Mouse (Mus musculus): ENCODE data around the gene Kpna1. TPM values are rescaled to one million over a fixed set of nuclear protein-coding genes. Genes with fewer than 3 reads are reported as not detected.
"Not testable (repeated sequence)": the region's sequence is repeated elsewhere in the genome, so short reads cannot be mapped to it uniquely, and the experiment has no call there.

Kpna1 gene
- polyA plus RNA-seq, 1 experiment from 2014 or later = 85.1 TPM

GRCm38 (mm10) chr16:35951216-35951615 is 27.3 kb upstream of the Kpna1 start:
- ATAC-seq = no peak
- Histone ChIP-seq H3K9ac (ENCODE audit: low read depth, low read length) (no peak overlapping the region), H3K4me2 (ENCODE audit: low read length) (no peak overlapping the region), H3K27me3 (ENCODE audit: control insufficient read depth, insufficient read depth, low read depth, low read length) (no peaks in the 10 kb centered on the region), H3K9me3 (replicated peaks; ENCODE audit: control insufficient read depth, low read length, poor library complexity, severe bottlenecking) (no peaks in the 10 kb centered on the region), H3K4me1 (ENCODE audit: control insufficient read depth, insufficient read depth, low read length) (no peaks in the 10 kb centered on the region), H3K36me3 (ENCODE audit: control insufficient read depth, insufficient read depth, low read length) (no peaks in the 10 kb centered on the region), H3K4me3 (ENCODE audit: low read depth, low read length) (no peak overlapping the region), H3K27ac (ENCODE audit: low read length) (no peak overlapping the region)
- WGBS = 96% methylated on average over 3 of the region's 3 CpGs

GRCm38 (mm10) chr16:35952628-35953130 is 25.9 kb upstream of the Kpna1 start:
- Histone ChIP-seq H3K4me1 (ENCODE audit: control insufficient read depth, insufficient read depth, low read length) (no peaks in the 10 kb centered on the region), H3K27me3 (ENCODE audit: control insufficient read depth, insufficient read depth, low read depth, low read length) (no peaks in the 10 kb centered on the region), H3K9ac (ENCODE audit: low read depth, low read length) (no peak overlapping the region), H3K4me2 (ENCODE audit: low read length) (no peak overlapping the region), H3K27ac (ENCODE audit: low read length) (no peak overlapping the region), H3K4me3 (ENCODE audit: low read depth, low read length) (no peak overlapping the region), H3K9me3 (replicated peaks; ENCODE audit: control insufficient read depth, low read length, poor library complexity, severe bottlenecking) (no peaks in the 10 kb centered on the region), H3K36me3 (ENCODE audit: control insufficient read depth, insufficient read depth, low read length) (no peaks in the 10 kb centered on the region)
- no peak for ATAC-seq
- WGBS = 95% methylated on average over 5 of the region's 5 CpGs

GRCm38 (mm10) chr16:35965991-35966390 is 12.6 kb upstream of the Kpna1 start:
- H3K27me3 ChIP-seq (ENCODE audit: control insufficient read depth, insufficient read depth, low read depth, low read length); H3K27ac ChIP-seq (ENCODE audit: low read length); H3K36me3 ChIP-seq (ENCODE audit: control insufficient read depth, insufficient read depth, low read length); H3K9ac ChIP-seq (ENCODE audit: low read depth, low read length); H3K4me2 ChIP-seq (ENCODE audit: low read length); H3K4me3 ChIP-seq (ENCODE audit: low read depth, low read length); H3K9me3 ChIP-seq (replicated peaks; ENCODE audit: control insufficient read depth, low read length, poor library complexity, severe bottlenecking); ATAC-seq; H3K4me1 ChIP-seq (ENCODE audit: control insufficient read depth, insufficient read depth, low read length): not testable (repeated sequence)
- WGBS = 80% methylated on average over 2 of the region's 4 CpGs

GRCm38 (mm10) chr16:35966411-35967115 is 12.0 kb upstream of the Kpna1 start:
- no peak overlapping the region for H3K4me2 ChIP-seq (ENCODE audit: low read length)
- H3K4me3 ChIP-seq (ENCODE audit: low read depth, low read length) = no peak overlapping the region
- ATAC-seq = no peak
- WGBS = 53% methylated on average over 5 of the region's 5 CpGs
- no peaks in the 10 kb centered on the region for H3K4me1 ChIP-seq (ENCODE audit: control insufficient read depth, insufficient read depth, low read length)
- H3K36me3 ChIP-seq (ENCODE audit: control insufficient read depth, insufficient read depth, low read length) = no peaks in the 10 kb centered on the region
- no peaks in the 10 kb centered on the region for H3K27me3 ChIP-seq (ENCODE audit: control insufficient read depth, insufficient read depth, low read depth, low read length)
- H3K9me3 ChIP-seq (replicated peaks; ENCODE audit: control insufficient read depth, low read length, poor library complexity, severe bottlenecking) = no peaks in the 10 kb centered on the region
- no peak overlapping the region for H3K9ac ChIP-seq (ENCODE audit: low read depth, low read length)
- H3K27ac ChIP-seq (ENCODE audit: low read length) = no peak overlapping the region

GRCm38 (mm10) chr16:35967319-35967718 is 11.2 kb upstream of the Kpna1 start:
- H3K4me1 ChIP-seq (ENCODE audit: control insufficient read depth, insufficient read depth, low read length) = no peaks in the 10 kb centered on the region
- no peak for ATAC-seq
- 93% methylated on average over 4 of the region's 4 CpGs for WGBS
- H3K4me3 ChIP-seq (ENCODE audit: low read depth, low read length) = no peak overlapping the region
- H3K36me3 ChIP-seq (ENCODE audit: control insufficient read depth, insufficient read depth, low read length) = no peaks in the 10 kb centered on the region
- no peak overlapping the region for H3K27ac ChIP-seq (ENCODE audit: low read length)
- H3K4me2 ChIP-seq (ENCODE audit: low read length) = no peak overlapping the region
- H3K27me3 ChIP-seq (ENCODE audit: control insufficient read depth, insufficient read depth, low read depth, low read length) = no peaks in the 10 kb centered on the region
- no peaks in the 10 kb centered on the region for H3K9me3 ChIP-seq (replicated peaks; ENCODE audit: control insufficient read depth, low read length, poor library complexity, severe bottlenecking)
- H3K9ac ChIP-seq (ENCODE audit: low read depth, low read length) = no peak overlapping the region

- ATAC-seq = no peak
- Histone ChIP-seq H3K9ac (ENCODE audit: low read depth, low read length) (no peak overlapping the region), H3K36me3 (ENCODE audit: control insufficient read depth, insufficient read depth, low read length) (no peaks in the 10 kb centered on the region), H3K4me1 (ENCODE audit: control insufficient read depth, insufficient read depth, low read length) (no peaks in the 10 kb centered on the region), H3K9me3 (replicated peaks; ENCODE audit: control insufficient read depth, low read length, poor library complexity, severe bottlenecking) (no peaks in the 10 kb centered on the region), H3K4me3 (ENCODE audit: low read depth, low read length) (no peak overlapping the region), H3K4me2 (ENCODE audit: low read length) (no peak overlapping the region), H3K27ac (ENCODE audit: low read length) (no peak overlapping the region), H3K27me3 (ENCODE audit: control insufficient read depth, insufficient read depth, low read depth, low read length) (no peaks in the 10 kb centered on the region)
- WGBS = 61% methylated on average over 2 of the region's 2 CpGs
Measured at GRCm38 (mm10) chr16:35968149-35968548, 10.4 kb upstream of the Kpna1 start.

- 56% methylated on average over 1 of the region's 1 CpGs for WGBS
- ATAC-seq = no peak
- no peaks in the 10 kb centered on the region for H3K36me3 ChIP-seq (ENCODE audit: control insufficient read depth, insufficient read depth, low read length)
- no peak overlapping the region for H3K27ac ChIP-seq (ENCODE audit: low read length)
- no peak overlapping the region for H3K4me2 ChIP-seq (ENCODE audit: low read length)
- H3K4me3 ChIP-seq (ENCODE audit: low read depth, low read length) = no peak overlapping the region
- H3K9ac ChIP-seq (ENCODE audit: low read depth, low read length) = no peak overlapping the region
- no peaks in the 10 kb centered on the region for H3K27me3 ChIP-seq (ENCODE audit: control insufficient read depth, insufficient read depth, low read depth, low read length)
- H3K4me1 ChIP-seq (ENCODE audit: control insufficient read depth, insufficient read depth, low read length) = no peaks in the 10 kb centered on the region
- H3K9me3 ChIP-seq (replicated peaks; ENCODE audit: control insufficient read depth, low read length, poor library complexity, severe bottlenecking) = no peaks in the 10 kb centered on the region
Measured at GRCm38 (mm10) chr16:35974021-35974420, 4.5 kb upstream of the Kpna1 start.

GRCm38 (mm10) chr16:35981363-35981821 is 2.8 kb downstream of the Kpna1 start:
- Histone ChIP-seq H3K36me3 (ENCODE audit: control insufficient read depth, insufficient read depth, low read length) (no peaks in the 10 kb centered on the region), H3K9me3 (replicated peaks; ENCODE audit: control insufficient read depth, low read length, poor library complexity, severe bottlenecking) (no peaks in the 10 kb centered on the region), H3K4me3 (ENCODE audit: low read depth, low read length) (no peak overlapping the region), H3K4me1 (ENCODE audit: control insufficient read depth, insufficient read depth, low read length) (peaks cover 10% of the 10 kb centered on the region), H3K27me3 (ENCODE audit: control insufficient read depth, insufficient read depth, low read depth, low read length) (no peaks in the 10 kb centered on the region), H3K9ac (ENCODE audit: low read depth, low read length) (no peak overlapping the region), H3K4me2 (ENCODE audit: low read length) (no peak overlapping the region), H3K27ac (ENCODE audit: low read length) (no peak overlapping the region)
- ATAC-seq = peak; percentile 44; the same call in 1 of the 2 replicates
- 50% methylated on average over 19 of the region's 19 CpGs for WGBS

- no peak; the same call in 1 of the 2 replicates for ATAC-seq
- no peaks in the 10 kb centered on the region for H3K9me3 ChIP-seq (replicated peaks; ENCODE audit: control insufficient read depth, low read length, poor library complexity, severe bottlenecking)
- H3K36me3 ChIP-seq (ENCODE audit: control insufficient read depth, insufficient read depth, low read length) = no peaks in the 10 kb centered on the region
- peak overlapping the region; percentile 91 for H3K4me3 ChIP-seq (ENCODE audit: low read depth, low read length)
- H3K27me3 ChIP-seq (ENCODE audit: control insufficient read depth, insufficient read depth, low read depth, low read length) = no peaks in the 10 kb centered on the region
- peak overlapping the region; percentile 96; the same call in 1 of the 2 replicates for H3K9ac ChIP-seq (ENCODE audit: low read depth, low read length)
- WGBS = 3% methylated on average over 15 of the region's 15 CpGs
- peaks cover 14% of the 10 kb centered on the region for H3K4me1 ChIP-seq (ENCODE audit: control insufficient read depth, insufficient read depth, low read length)
- peak overlapping the region; percentile 57 for H3K4me2 ChIP-seq (ENCODE audit: low read length)
- H3K27ac ChIP-seq (ENCODE audit: low read length) = peak overlapping the region; percentile 99
Measured at GRCm38 (mm10) chr16:35982506-35982901, 4.0 kb downstream of the Kpna1 start.
